Mouse (Mus musculus) duodenum, adult 2 months (tissue): ENCODE results near the gene Gm13277. TPM values are rescaled to one million over a fixed set of nuclear protein-coding genes. Genes with fewer than 3 reads are reported as not detected.

ENCODE experiments used
- polyA plus RNA-seq: library from polyadenylated mRNA; depleted of rRNA; stranded (reverse); fragments of >200 nt; gene quantifications from 2 replicates; pipeline ENCODE4 v1.2.3, GENCODE M21; 2012; ENCODE audit warnings: low replicate concordance; rRNA removed

Gene Gm13277
- polyA plus RNA-seq, 1 experiment = not detected

Other genes starting within 250 kb of the Gm13277 start
- not detected in 2 replicates for gene Ifna15, start 230.4 kb upstream of the Gm13277 start, polyA plus RNA-seq
- gene Ifna14, start 216.8 kb upstream of the Gm13277 start, polyA plus RNA-seq = not detected in 2 replicates
- gene Ifna9, start 196.2 kb upstream of the Gm13277 start, polyA plus RNA-seq = not detected in 2 replicates
- not detected in 2 replicates for gene Ifna12, start 185.3 kb upstream of the Gm13277 start, polyA plus RNA-seq
- gene C87499, start 154.2 kb upstream of the Gm13277 start, polyA plus RNA-seq = not detected in 2 replicates
- not detected in 2 replicates for gene Ifna13, start 144.2 kb upstream of the Gm13277 start, polyA plus RNA-seq
- gene Ifna16, start 111.7 kb upstream of the Gm13277 start, polyA plus RNA-seq = not detected in 2 replicates
- gene Ifna2, start 104.7 kb upstream of the Gm13277 start, polyA plus RNA-seq = not detected in 2 replicates
- not detected in 2 replicates for gene Ifnab, start 97.3 kb upstream of the Gm13277 start, polyA plus RNA-seq
- gene Gm26566, start 66.8 kb upstream of the Gm13277 start, polyA plus RNA-seq = 0.11 and 0.27 TPM in 2 replicates
- 5.4 and 7.9 TPM in 2 replicates for gene Klhl9, start 66.2 kb upstream of the Gm13277 start, polyA plus RNA-seq
- not detected in 2 replicates for gene Gm13271, start 33.8 kb upstream of the Gm13277 start, polyA plus RNA-seq
- gene Gm13283, start 28.5 kb upstream of the Gm13277 start, polyA plus RNA-seq = not detected in 2 replicates
- not detected in 2 replicates for gene Gm13290, start 14.8 kb upstream of the Gm13277 start, polyA plus RNA-seq
- not detected in 2 replicates for gene Gm13289, start 11.7 kb upstream of the Gm13277 start, polyA plus RNA-seq
- gene Gm13272, start 8.8 kb upstream of the Gm13277 start, polyA plus RNA-seq = not detected in 2 replicates
- not detected in 2 replicates for gene Ifnz, start 6.5 kb upstream of the Gm13277 start, polyA plus RNA-seq
- gene Gm13276, start 2.9 kb upstream of the Gm13277 start, polyA plus RNA-seq = not detected in 2 replicates
- not detected in 2 replicates for gene Gm13278, start 2.9 kb downstream of the Gm13277 start, polyA plus RNA-seq
- not detected in 2 replicates for gene Gm13275, start 5.9 kb downstream of the Gm13277 start, polyA plus RNA-seq
- not detected in 2 replicates for gene Gm13279, start 8.8 kb downstream of the Gm13277 start, polyA plus RNA-seq
- gene Gm13285, start 11.0 kb downstream of the Gm13277 start, polyA plus RNA-seq = not detected in 2 replicates
- gene Gm13287, start 14.6 kb downstream of the Gm13277 start, polyA plus RNA-seq = 0.49 TPM in 1 of 2 replicates, not detected in the other
- gene Gm13288, start 16.9 kb downstream of the Gm13277 start, polyA plus RNA-seq = not detected in 2 replicates
- not detected in 2 replicates for gene Ifna7, start 27.6 kb downstream of the Gm13277 start, polyA plus RNA-seq
- gene Ifna11, start 31.3 kb downstream of the Gm13277 start, polyA plus RNA-seq = not detected in 2 replicates
- not detected in 2 replicates for gene Ifna6, start 38.8 kb downstream of the Gm13277 start, polyA plus RNA-seq
- gene Ifna5, start 46.9 kb downstream of the Gm13277 start, polyA plus RNA-seq = not detected in 2 replicates
- not detected in 2 replicates for gene Ifna4, start 53.2 kb downstream of the Gm13277 start, polyA plus RNA-seq
- gene Ifna1, start 61.5 kb downstream of the Gm13277 start, polyA plus RNA-seq = not detected in 2 replicates
- gene Ifne, start 91.6 kb downstream of the Gm13277 start, polyA plus RNA-seq = 0.21 TPM in 1 of 2 replicates, not detected in the other